Mouse (Mus musculus) thymus, postnatal 0 days (tissue): ENCODE results near the gene Resf1. TPM values are rescaled to one million over a fixed set of nuclear protein-coding genes. Genes with fewer than 3 reads are reported as not detected.
"Not testable (repeated sequence)": the region's sequence is repeated elsewhere in the genome, so short reads cannot be mapped to it uniquely, and the experiment has no call there.

Experiments
- DNase-seq: peaks from one replicate; pipeline ENCODE4 v3.0.0-alpha.2; 2015; ENCODE audit warnings: low spot score
- polyA plus RNA-seq: library from polyadenylated mRNA; unstranded; fragments of >200 nt; fragmentation: Nextera tagmentation; extraction: Ambion mirVana; gene quantifications from 2 replicates; pipeline ENCODE4 v1.2.1, GENCODE M21; 2015

The Resf1 gene
- 44.5 and 45.9 TPM in 2 replicates for polyA plus RNA-seq

DNA sequence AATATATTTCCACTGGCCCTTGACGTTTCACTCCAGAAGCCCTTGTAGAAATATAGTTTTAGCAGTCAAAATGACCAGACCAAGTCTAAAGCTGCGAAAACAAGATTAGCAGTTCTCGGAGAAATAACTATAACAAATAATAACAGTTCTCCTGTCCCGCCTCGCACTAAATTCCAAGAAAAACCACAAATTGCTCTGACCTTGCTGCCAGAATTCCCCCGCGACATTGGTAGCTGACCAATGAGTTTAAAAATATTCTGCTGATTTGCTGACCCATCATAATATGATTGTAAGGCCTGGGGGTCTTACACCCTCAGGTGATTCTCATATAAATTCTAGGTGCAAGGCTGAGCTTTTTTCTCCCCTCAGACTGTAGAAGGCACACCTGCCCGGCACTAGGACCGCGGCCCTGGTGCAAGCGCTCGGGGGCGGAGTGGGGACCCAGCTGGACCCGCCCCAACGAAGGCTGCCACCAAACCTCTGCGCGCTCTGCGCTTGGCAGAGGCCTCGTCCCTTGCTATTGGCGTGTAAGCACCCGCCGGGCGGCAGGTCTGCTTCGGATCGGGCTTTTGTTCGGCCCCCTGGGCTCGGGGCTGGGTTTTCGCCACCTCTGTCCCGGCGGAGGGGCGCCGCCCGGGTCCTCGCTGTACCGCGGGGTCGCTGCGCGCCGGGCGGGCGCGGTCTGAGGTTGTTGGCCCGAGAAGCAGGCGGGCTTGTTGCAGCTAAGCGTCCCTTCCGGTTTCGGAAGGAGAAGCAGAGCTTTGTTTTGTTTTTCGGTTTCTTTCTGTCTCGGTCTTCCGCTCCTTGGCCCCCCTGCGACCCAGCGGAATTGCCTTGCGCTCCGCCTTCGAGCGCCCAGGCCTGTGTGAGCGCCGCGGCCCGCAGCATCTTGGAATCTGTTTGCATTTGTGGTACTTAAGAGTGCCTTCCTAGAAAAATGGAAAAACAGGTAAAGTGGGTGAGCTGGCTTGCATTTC is at the start of gene Resf1:
Gene Resf1, plus strand, starts transcription at position 459 of the 977 bp plus-strand sequence.
- DNase-seq: peak; percentile 87

DNA sequence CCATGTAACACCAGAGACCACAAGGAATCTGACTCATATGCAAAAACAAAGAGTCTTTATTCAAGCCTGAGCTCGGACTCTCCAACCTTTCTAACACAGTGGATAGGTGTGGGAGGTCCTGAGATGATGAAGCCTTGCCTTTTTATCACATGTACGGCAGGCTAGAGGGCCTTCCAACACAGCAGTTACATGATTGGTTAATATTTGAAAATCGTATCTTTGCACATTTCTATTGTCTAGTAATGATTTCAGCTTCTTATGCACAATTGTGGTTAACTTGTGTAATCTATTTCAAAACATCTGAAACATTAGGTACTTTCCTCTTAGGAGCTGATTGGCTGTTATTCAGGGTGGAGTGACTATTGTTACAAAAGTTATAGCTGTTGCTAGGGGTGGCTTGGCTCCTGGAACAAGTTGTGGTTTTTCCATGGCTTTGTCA is 48.4 kb upstream of the Resf1 start:
- no peak for DNase-seq

DNA sequence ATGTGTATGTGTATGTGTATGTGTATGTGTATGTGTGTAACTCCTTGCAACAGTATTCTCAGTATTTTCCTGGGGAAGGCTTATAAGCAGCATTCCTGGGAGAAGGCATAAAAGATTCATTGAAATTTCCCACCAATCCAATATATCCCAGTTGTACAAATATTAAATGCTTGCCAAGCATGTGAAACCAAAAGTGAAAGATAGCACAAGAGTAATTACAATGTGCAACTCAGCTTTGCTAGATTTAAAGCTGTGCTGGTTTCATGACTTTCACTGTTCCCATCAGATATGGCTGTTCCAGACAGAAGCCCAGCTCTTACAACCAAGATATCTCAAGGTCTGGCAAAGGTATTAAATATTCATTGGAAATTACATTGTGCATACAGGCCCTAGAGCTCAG is 41.3 kb upstream of the Resf1 start:
- no peak for DNase-seq

DNA sequence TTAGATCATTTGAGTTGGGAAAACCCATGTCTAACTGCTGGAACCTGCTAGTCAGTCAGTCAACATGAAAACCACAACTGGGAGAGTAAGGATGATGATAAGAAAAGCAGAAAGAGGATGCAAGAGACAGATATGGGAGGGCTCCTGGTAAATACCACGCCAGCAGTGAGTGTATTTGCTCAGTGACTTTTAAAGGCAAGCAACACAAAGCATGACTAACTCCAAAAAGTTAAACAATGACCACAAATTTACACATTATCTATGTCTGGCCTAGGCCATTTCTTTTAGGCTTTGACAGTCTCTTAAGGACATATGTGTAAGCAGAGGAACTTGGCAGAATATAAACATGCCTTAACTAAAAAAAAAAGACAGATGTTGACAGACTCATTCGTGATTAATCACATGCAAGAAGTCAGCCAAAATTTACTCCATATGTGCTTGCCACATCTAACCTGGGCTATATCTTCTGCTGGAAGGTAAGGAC is 30.9 kb upstream of the Resf1 start:
- DNase-seq: no peak

DNA sequence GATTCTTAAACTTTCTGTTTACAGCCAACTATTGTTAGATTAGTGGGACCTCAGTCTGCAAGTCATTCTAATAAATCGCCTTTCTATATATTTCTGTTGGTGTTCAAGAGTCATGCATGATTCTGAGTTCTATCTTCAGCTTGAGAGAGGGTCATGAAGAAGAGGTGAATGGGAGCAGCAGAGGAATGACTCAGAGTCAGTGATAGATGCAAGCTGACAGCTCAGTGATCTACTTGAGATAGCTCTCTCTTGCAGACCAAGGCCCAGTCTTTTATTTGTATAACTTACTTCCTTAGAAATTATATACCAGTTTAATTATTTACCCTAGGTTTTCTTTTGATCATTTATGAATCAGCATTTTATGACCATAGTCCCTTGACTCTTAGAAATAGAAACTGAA is 30.3 kb upstream of the Resf1 start:
- DNase-seq: no peak

DNA sequence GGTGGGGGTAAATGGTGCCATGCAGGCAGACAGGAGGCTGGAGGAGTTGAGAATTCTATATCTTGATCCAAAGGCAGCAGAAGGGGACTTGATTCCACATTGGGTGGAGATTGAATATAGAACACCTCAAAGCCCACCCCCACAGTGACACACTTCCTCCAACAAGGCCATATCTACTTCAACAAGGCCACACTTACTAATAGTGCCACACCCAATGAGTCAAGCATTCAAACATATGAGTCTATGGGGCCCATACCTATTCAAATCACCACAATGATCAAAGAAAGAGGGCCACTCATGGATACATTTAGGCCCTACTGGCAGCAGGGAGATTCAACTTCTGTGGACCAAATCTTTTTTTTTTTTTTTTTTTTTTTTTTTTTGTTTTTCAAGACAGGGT is 28.7 kb upstream of the Resf1 start:
- no peak for DNase-seq

DNA sequence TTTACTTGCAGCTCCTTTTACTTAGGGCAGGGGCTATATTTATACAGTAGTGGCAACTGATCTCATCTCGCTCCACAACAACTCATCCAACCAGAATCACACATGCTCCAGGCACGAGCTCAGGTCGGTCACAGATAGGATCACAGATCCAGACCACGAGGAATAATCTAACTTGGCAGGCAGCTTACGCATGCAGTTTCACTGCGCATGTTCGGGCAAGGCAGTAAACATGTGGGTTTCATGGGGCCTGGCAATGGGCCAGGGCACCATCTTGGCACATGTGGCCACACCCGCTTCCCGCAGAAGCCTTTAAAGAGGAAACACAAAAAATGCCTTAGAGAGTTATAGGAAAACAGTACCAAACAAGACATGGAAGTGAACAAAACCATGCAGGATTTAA is 21.0 kb upstream of the Resf1 start:
- not testable (repeated sequence) for DNase-seq

DNA sequence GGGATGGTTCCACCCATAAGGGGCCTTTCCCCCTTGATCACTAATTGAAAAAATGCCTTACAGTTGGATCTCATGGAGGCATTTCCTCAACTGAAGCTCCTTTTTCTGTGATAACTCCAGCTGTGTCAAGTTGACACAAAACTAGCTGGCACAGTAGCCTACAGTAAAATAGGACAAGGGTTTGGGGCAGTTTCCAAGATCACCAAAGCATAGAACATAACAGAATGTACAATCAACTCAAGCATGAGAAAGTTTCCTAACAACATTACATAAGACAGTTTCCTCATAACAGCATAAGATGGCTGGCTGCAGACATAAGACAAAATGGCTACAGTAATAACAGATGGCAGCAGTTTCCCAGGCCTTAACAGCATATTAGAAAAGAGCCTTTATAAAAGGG is 6.0 kb upstream of the Resf1 start:
- not testable (repeated sequence) for DNase-seq

DNA sequence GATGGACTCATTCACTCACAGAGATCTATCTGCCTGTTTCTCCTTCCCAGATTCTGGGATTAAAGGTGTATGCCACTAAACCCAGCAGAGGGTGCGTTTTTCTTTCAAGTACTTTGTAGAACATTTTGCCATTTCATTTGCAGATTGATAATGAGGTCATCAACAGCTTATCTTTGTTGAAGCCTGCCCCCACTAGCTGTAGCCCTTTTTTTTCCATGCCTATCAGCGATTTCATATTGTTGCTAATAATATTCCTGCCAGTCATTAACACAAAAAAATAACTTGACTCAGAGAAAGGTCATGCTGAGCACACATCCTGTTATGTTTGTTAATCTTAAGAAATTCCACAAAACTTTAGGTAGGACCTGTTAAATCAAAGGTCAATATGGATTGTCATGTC is 2.1 kb upstream of the Resf1 start:
- DNase-seq: no peak

DNA sequence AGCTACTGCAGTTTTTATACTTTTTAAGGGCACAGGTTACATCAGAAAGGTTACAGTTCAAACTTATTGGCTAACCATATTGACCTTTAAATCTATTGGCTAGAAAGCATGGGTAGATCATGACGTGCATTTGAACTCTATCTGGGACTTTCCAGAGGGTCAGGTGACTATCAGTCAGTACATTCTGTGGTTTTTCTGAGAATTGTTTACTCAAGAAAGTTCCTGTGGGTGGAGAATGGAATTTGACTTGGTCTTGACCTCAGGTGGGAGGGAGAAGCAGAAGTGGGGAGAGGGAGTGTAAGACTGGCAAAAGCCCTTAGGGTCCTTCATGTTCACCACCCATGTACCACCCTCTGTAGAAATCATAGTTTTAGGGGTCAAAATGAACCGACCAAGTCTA is 1.4 kb upstream of the Resf1 start:
- DNase-seq: no peak

DNA sequence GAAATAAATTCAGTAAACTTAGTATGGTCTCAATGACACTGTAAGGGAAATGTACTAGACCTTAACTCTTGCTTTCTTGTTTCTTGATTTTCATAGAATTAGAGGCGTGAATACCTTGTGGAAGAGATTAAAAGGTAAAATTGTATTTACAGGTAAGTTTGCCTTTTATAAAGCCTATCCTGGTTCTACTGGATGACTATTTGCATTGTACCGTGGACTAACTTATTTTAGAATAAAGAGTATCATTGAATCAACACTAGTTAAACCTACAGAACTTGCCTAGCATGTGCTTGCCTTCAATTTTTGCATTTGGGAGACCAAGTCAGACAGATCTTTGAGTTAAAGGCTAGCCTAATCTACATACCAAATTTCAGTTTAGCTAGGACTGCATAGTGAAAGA is 1.0 kb downstream of the Resf1 start:
- no peak for DNase-seq

DNA sequence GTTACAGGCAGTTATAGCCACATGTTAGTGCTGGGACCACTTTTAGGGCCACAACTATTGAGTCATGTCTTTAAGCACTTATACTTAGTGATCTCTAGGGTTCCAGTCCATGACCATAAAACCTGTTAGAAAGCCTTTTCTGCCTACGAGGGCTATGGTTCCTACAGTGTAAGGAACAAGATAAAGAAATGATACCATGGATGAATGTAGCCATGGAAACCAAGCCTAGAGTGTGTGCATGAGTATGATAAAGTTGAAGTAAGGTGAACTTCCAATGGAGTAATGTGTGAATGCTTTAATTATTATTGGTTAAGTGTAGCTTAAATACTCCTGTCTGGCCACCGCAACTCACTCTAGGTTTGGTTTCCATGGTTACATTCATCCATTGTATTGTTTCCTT is 1.8 kb downstream of the Resf1 start:
- DNase-seq: no peak

DNA sequence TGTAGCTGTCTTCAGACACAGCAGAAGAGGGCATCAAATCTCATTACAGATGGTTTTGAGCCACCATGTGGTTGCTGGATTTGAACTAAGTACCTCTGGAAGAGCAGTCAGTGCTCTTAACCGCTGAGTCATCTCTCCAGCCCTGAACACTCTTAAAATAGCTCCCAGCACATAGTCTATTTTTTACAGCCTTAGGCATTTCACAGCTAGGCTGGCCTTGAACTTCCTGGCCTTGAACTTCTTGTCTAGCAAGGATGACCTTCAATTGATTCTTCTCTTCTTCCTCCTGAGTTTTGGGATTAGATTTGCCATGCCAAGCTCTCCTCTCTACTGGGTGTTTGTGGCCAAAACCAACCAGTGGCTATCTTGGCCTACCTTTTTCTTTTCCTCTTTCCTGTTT is 2.6 kb downstream of the Resf1 start:
- no peak for DNase-seq

DNA sequence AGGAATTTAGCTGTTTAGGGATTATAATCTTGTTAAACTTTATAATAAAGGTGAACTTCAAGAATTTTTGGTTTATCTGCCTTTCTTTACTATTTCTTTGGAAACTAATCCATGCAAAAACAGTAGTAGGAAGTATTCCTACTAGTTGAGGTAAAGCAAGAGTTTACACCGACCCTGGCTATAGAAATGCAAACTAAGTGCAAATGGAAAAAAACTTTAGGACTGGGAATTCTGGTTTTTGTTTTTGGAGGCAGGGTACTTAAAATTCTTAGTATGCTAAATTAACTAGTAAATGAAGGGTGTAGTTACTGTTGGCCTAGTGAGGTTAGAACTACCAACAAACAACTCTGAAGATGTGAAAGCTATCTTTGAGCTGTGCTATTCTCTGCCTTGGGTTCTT is 3.0 kb downstream of the Resf1 start:
- no peak for DNase-seq

DNA sequence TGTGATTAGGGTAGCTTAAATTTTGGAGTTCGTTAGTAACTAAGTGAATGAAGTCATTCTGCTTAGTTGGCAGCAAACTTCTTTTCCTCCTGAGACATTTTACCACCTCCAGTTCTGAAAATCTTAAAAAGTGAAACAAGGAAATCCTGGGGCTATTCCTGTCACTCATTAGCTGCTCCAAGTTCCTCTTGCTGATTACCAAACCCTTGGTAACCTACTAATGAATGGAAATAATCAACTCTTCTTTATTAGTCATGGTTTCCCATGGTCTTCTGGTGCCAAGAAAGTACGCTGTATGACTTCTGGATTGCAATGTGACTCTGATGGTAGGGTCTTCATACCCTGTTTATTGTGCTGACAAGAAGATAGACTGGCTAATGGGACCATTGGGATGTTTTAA is 5.7 kb downstream of the Resf1 start:
- no peak for DNase-seq

DNA sequence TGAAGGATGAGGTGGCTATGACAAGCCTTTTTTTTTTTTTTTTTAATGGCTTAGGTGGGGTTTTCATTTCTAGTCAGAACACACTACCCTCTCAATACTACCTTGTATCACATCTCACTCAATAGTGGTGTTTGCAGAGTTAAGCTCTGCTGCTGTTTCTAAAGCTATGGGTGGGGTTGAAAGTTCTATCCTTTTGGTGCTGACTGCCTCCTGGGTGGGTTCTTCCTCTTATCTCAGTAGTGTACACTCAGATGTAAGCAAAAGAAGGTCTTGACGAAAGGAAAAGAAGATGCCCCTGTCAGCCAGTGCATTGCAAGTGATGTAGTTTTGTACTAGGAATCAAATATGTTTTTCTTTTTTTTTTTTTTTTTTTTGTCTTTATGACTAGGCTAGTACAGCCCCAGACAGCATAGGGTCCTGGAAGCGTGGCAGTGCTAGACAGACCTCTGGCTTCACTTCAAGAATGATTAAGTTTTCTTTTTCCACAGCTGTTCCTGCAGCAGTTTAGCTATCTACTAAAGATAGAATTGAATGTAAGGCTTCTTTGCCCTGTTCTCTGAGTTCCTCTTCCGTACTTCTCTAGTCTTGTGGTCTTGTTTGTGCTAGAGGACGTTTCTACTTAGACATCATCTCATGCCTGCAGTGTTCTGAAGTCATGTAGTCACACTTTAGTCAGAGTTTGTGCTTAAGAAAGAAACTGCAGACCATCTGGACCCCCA is 14.5 kb downstream of the Resf1 start:
- DNase-seq: no peak

DNA sequence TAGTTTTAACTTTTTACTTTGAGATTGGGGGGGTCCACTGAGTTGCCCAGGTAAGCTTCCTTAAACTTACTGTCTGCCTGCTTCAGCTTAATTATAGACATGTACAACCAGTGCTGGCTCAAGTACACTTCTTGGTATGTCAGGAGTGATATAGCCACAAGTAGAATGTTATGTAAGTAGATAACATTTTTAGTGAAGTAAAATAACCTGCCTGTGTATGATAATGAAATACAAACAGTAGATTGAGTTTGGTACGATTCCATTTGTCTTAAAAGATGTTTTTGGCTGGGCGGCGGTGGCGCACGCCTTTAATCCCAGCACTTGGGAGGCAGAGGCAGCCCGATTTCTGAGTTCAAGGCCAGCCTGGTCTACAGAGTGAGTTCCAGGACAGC is 15.0 kb downstream of the Resf1 start:
- DNase-seq: no peak

DNA sequence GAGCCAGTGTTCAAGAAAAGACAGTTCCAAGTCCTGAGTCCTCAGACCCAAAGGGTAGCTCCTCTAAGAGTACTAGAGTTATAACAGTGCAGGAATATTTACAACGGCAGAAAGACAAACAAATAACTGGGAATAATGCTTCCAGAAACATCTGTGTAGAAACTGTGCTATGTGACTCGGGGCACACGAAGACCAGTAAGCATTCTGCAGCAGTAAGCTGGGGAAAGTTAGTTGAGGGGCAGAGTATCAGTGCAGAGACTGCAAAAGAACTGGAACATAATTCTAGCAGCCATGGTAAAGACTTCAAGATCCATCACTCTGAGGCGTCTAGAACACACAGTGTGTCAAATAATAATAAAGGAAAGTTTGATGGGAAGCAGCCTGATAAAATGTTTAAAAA is 19.9 kb downstream of the Resf1 start:
- no peak for DNase-seq

DNA sequence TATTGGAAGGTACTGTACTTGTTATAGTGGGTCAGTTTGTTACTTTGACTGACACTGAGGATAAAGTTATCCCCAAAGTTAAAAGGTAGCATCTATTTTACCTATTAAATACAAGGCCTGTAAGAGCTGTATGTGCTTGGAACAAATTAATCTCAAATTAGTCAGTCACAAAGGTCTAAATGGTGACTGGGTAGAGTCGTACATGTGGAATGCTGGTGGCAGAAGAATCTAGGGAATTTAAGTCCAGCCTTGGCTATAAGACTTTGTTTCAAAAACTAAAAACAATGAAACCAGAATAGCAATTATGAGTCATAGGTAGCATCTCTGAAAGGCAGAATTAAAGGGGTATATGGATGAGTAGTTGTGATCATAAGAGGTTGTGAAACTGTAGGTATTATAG is 21.1 kb downstream of the Resf1 start:
- no peak for DNase-seq

DNA sequence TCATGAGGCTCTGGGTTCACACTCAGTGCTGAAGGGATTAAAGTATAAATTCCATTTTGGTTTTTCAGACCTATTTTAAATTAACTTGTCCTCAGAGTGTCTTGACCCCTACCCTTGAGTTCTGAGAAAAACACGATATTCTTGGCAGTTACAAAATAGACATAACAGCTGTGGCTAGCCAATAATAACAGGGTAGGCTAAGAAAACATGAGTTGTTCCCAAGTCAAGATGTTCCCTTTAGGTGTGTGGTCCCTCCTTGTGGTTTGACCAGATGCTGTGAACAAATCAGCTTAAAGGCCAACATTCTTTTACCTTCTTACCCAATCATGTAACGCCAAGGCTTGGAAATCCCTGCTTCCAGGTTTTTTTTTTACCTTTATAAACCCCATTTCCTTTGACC is 23.8 kb downstream of the Resf1 start:
- no peak for DNase-seq

DNA sequence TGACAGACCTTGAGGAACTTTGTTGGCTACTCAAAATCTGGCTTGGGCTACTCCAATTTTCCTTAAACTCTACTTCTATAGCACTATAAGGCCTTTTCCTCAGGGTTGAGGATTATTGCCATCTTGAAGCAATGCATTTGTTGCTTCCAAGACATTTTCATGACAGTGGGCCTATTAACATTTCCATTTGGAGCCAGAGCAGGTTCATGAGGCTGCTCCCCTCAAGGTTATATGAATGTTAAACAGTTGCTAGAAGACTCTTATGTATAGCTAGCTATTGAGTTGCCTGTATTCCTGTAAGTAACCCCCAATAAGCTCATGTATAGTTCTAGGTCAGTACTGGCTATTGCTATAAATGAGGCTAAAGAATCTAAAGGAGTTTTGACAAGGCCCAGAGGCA is 28.8 kb downstream of the Resf1 start:
- no peak for DNase-seq

DNA sequence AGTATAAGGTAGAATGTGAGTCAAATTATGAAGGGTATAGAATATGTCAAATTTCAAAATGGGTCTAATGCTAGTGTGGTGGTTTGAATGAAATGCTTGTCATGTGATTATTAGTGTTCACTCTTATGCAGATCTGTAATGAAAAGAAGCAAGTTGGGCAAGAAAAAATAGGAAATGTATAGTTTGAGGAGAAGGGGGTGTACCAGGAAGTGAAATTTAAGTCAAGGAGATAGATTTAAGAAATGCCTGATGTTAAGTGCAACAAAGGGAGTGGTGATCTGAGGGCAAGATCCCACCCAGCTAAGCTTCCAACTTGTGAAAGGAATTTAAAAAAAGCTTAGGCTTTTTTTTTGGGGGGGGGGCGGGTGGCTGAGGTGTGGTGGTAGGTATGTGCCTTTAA is 29.4 kb downstream of the Resf1 start:
- no peak for DNase-seq
